ENCODE assay signal across 10 mouse cellular contexts in genomic region chr6:90713650-90714049, GRCm38 (mm10).
DNase-seq lines count a peak whose midpoint lies in the region; ATAC-seq lines count a peak whose summit lies in the region.
"Had no signal": no experiment of that assay in that cellular context is flagged by ENCODE, and none has a peak within 500 bp of the region (broad histone marks: within the 10 kb centered on the region; RNA-seq: fewer than 3 reads in every experiment).

No protein-coding gene starts in this region.

- no peak for DNase-seq in heart, adult 8-10 months (ENCODE audit: low spot score)
- DNase-seq in kidney, adult 8-10 months = peak; percentile 69 to 72
- DNase-seq in retina, postnatal 1 day = no peak
- no peak for DNase-seq in adrenal gland, adult 2 months
- DNase-seq in right cerebral cortex, adult 18-20 months = no peak
- DNase-seq: cerebellum, adult 11-12 months had no signal

- 71% methylated on average over 3 of the region's 3 CpGs for WGBS in heart, embryonic 15.5 days
- WGBS in midbrain, embryonic 13.5 days = 53% methylated on average over 3 of the region's 3 CpGs

- H3K4me2 ChIP-seq in heart, embryonic 15.5 days = no peak overlapping the region
- no peak overlapping the region for H3K4me2 ChIP-seq in midbrain, embryonic 13.5 days (replicated peaks)
- H3K4me2 ChIP-seq: heart, embryonic 12.5 days had no signal

- ATAC-seq in heart, embryonic 15.5 days (replicated peaks; ENCODE audit: insufficient number of reproducible peaks, insufficient read depth, low FRiP score, low read depth) = no peak
- no peak for ATAC-seq in midbrain, embryonic 13.5 days

- H3K27me3 ChIP-seq in heart, embryonic 15.5 days = no peaks in the 10 kb centered on the region
- H3K27me3 ChIP-seq in midbrain, embryonic 13.5 days = no peaks in the 10 kb centered on the region
- H3K27me3 ChIP-seq: heart, embryonic 12.5 days had no signal

- no peak overlapping the region for H3K9ac ChIP-seq in heart, embryonic 15.5 days
- H3K9ac ChIP-seq in midbrain, embryonic 13.5 days (replicated peaks) = no peak overlapping the region
- H3K9ac ChIP-seq: heart, embryonic 12.5 days had no signal

- no peak overlapping the region for H3K4me3 ChIP-seq in heart, embryonic 15.5 days
- no peak overlapping the region for H3K4me3 ChIP-seq in brown adipose tissue, adult 24 weeks (ENCODE audit: insufficient read depth, low read depth, low read length)
- H3K4me3 ChIP-seq in midbrain, embryonic 13.5 days (replicated peaks) = no peak overlapping the region
- H3K4me3 ChIP-seq: heart, embryonic 12.5 days had no signal

- H3K27ac ChIP-seq in heart, embryonic 15.5 days = peak overlapping the region; percentile 54
- peak overlapping the region; percentile 91 for H3K27ac ChIP-seq in brown adipose tissue, adult 24 weeks (replicated peaks; ENCODE audit: low read depth, low read length)
- peak overlapping the region; percentile 77 for H3K27ac ChIP-seq in midbrain, embryonic 13.5 days

- no peaks in the 10 kb centered on the region for H3K36me3 ChIP-seq in heart, embryonic 15.5 days
- no peaks in the 10 kb centered on the region for H3K36me3 ChIP-seq in midbrain, embryonic 13.5 days

- H3K4me1 ChIP-seq in heart, embryonic 15.5 days (replicated peaks) = peaks cover 91% of the 10 kb centered on the region
- peaks cover 78% of the 10 kb centered on the region for H3K4me1 ChIP-seq in brown adipose tissue, adult 24 weeks (ENCODE audit: control insufficient read depth, insufficient read depth, insufficient read length, low read length)
- peaks cover 77% of the 10 kb centered on the region for H3K4me1 ChIP-seq in midbrain, embryonic 13.5 days (replicated peaks)

- no peaks in the 10 kb centered on the region for H3K9me3 ChIP-seq in heart, embryonic 15.5 days (replicated peaks)
- H3K9me3 ChIP-seq in midbrain, embryonic 13.5 days = no peaks in the 10 kb centered on the region
- H3K9me3 ChIP-seq: heart, embryonic 12.5 days had no signal

Comparison
In these comparisons a context has a peak if more than half of its experiments do, and no peak if none do; other contexts are left out.
1. DNase-seq: peak in kidney, adult 8-10 months (2 of 2); none in heart, adult 8-10 months (single experiment), retina, postnatal 1 day (single experiment), adrenal gland, adult 2 months (single experiment) and right cerebral cortex, adult 18-20 months (single experiment).
2. Peak in every context shown above with its lines, with median percentiles within 50 percentile points of each other: H3K27ac ChIP-seq.